Mouse (Mus musculus) intestine, embryonic 15.5 days (tissue): ENCODE results near the gene Kncn. TPM values are rescaled to one million over a fixed set of nuclear protein-coding genes. Genes with fewer than 3 reads are reported as not detected.

ENCODE experiments used
- ATAC-seq: fragments of 200-750 bp; cut with Nextera tagmentation; 2 replicates; pipeline ENCODE4 v1.8.0; 2017; ENCODE audit warnings: moderate TSS enrichment, moderate library complexity
- H3K27ac ChIP-seq: fragments of 300-500 bp; sonication (generic); 2 replicates; pipeline ENCODE4 v1.5.1; 2015; ENCODE audit warnings: mild to moderate bottlenecking, inconsistent platforms
- H3K27me3 ChIP-seq: fragments of 300-500 bp; sonication (generic); replicated peaks from 2 replicates; pipeline ENCODE4 v1.6.1; 2015; ENCODE audit warnings: inconsistent platforms
- H3K36me3 ChIP-seq: fragments of 300-500 bp; sonication (generic); 2 replicates; pipeline ENCODE4 v1.6.1; 2015; ENCODE audit warnings: inconsistent platforms
- H3K4me1 ChIP-seq: fragments of 300-500 bp; sonication (generic); replicated peaks from 2 replicates; pipeline ENCODE4 v1.6.1; 2015; ENCODE audit warnings: inconsistent platforms
- H3K4me2 ChIP-seq: fragments of 300-500 bp; sonication (generic); replicated peaks from 2 replicates; pipeline ENCODE4 v1.6.1; 2015; ENCODE audit warnings: mild to moderate bottlenecking, inconsistent platforms
- H3K4me3 ChIP-seq: fragments of 300-500 bp; sonication (generic); replicated peaks from 2 replicates; pipeline ENCODE4 v1.5.1; 2015; ENCODE audit warnings: inconsistent platforms
- H3K9ac ChIP-seq: fragments of 300-500 bp; sonication (generic); 2 replicates; pipeline ENCODE4 v1.6.1; 2015; ENCODE audit warnings: inconsistent platforms
- H3K9me3 ChIP-seq: fragments of 300-500 bp; sonication (generic); 2 replicates; pipeline ENCODE4 v1.6.1; 2016; ENCODE audit warnings: inconsistent platforms
- WGBS: fragments of 180-500 bp; shearing (Covaris S2); methylation state at CpG from one replicate; pipeline ENCODE4 v1.1.7; 2015; 5-methylcytosine and 5-hydroxymethylcytosine counted together
- polyA plus RNA-seq: library from polyadenylated mRNA; unstranded; fragments of >200 nt; fragmentation: Nextera tagmentation; extraction: Ambion mirVana; gene quantifications from 2 replicates; pipeline ENCODE4 v1.2.1, GENCODE M21; 2015

Kncn gene
- polyA plus RNA-seq, 1 experiment from 2014 or later, result not detected

DNA sequence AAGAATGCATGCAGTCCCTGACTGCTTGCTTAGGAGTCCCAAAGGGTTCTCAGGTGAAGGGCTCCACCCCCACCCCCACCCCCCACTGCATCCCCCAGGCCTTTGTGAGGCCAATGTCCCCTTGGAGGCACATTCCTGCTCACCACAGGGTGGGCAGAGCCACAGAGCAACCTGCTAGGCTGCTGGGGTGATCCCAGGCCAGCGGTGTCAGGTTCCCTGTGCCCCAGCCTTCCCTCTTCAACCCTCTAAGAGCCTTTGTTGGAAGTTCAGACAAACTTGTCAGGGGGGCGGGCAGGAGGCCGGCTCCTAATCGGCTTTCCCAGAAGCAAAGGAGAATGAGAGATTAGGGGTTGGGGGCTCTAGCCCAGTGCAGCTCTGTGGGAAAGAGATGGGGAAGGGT, 27.4 kb downstream of the Kncn start:
- H3K27me3 ChIP-seq, result peaks cover 15% of the 10 kb centered on the region; the same call in 1 of the 2 replicates
- H3K9me3 ChIP-seq, result no peaks in the 10 kb centered on the region
- 9% methylated on average over 4 of the region's 4 CpGs for WGBS
- H3K9ac ChIP-seq, result no peak overlapping the region
- no peaks in the 10 kb centered on the region for H3K4me1 ChIP-seq
- H3K27ac ChIP-seq, result no peak overlapping the region
- H3K36me3 ChIP-seq, result no peaks in the 10 kb centered on the region
- no peak overlapping the region for H3K4me3 ChIP-seq
- ATAC-seq, result no peak
- no peak overlapping the region for H3K4me2 ChIP-seq

DNA sequence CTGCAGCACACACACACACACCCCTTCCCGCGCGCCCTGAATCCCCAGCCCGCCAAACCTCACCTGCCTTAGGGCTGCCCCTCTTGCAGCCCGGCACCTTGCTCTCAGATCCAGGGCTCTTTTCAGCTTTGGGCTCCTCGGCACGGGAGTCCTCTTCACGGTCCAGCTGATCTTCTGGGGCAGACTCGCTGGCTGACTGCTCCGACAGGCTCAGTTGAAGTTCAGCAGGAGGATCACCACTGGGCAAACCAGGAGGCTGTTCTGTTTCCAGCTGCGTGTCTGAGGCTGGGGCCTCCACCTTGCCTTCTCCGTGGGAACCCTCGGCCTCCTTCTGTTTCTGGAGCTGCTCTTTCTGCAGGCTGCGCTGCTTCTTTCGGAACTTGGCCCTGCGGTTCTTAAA, 35.7 kb downstream of the Kncn start:
- WGBS, result 81% methylated on average over 16 of the region's 16 CpGs
- no peak overlapping the region for H3K27ac ChIP-seq
- no peak overlapping the region for H3K9ac ChIP-seq
- no peaks in the 10 kb centered on the region for H3K9me3 ChIP-seq
- H3K27me3 ChIP-seq, result peaks cover 11% of the 10 kb centered on the region
- no peak overlapping the region for H3K4me3 ChIP-seq
- no peak for ATAC-seq
- H3K36me3 ChIP-seq, result no peaks in the 10 kb centered on the region
- no peak overlapping the region for H3K4me2 ChIP-seq
- no peaks in the 10 kb centered on the region for H3K4me1 ChIP-seq

GRCm38 (mm10) chr4:115922688-115923087, 38.5 kb downstream of the Kncn start:
- no peaks in the 10 kb centered on the region for H3K9me3 ChIP-seq
- 82% methylated on average over 5 of the region's 5 CpGs for WGBS
- no peaks in the 10 kb centered on the region for H3K4me1 ChIP-seq
- no peak for ATAC-seq
- no peak overlapping the region for H3K4me3 ChIP-seq
- H3K27ac ChIP-seq, result no peak overlapping the region
- no peak overlapping the region for H3K9ac ChIP-seq
- H3K4me2 ChIP-seq, result no peak overlapping the region
- no peaks in the 10 kb centered on the region for H3K36me3 ChIP-seq
- H3K27me3 ChIP-seq, result peaks cover 14% of the 10 kb centered on the region

DNA sequence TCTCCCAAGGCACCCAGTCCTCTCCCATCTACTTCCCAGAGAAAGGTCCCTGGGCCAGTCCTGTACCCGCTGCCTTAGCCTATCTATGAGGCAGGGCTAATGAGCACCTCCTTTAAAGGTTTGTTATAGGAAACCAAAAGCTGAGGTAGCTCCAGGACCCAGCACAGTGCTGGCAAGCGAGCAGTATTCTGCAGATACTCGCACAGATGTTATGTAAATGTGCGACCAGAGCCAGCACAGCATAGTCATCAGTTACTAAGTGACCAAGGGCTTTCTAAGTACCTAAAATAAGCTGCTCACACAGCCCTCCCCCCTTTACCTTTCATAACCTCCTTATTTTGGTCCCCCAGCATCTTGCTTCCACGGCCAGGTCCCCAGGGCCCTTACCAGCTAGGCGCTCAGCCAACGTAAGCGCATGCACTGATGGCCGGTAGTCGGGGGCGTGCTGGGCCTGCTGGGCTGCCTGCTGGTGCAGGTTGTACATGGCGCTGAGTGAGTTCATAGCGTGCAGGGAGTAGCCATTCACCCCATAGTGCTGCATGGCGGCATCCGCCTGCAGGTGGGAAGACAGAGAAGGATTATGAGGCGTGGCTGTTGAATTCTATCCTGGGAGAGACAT, 39.2 kb downstream of the Kncn start:
- Histone ChIP-seq H3K9ac (no peak overlapping the region), H3K9me3 (no peaks in the 10 kb centered on the region), H3K36me3 (no peaks in the 10 kb centered on the region), H3K27ac (no peak overlapping the region), H3K4me3 (no peak overlapping the region), H3K27me3 (peaks cover 12% of the 10 kb centered on the region), H3K4me1 (no peaks in the 10 kb centered on the region), H3K4me2 (no peak overlapping the region)
- WGBS, result 73% methylated on average over 16 of the region's 16 CpGs
- ATAC-seq, result no peak

GRCm38 (mm10) chr4:115927637-115928036, 43.4 kb downstream of the Kncn start:
- Histone ChIP-seq H3K4me2 (no peak overlapping the region), H3K9me3 (no peaks in the 10 kb centered on the region), H3K27ac (no peak overlapping the region), H3K9ac (no peak overlapping the region), H3K27me3 (peaks cover 44% of the 10 kb centered on the region), H3K36me3 (no peaks in the 10 kb centered on the region), H3K4me3 (no peak overlapping the region), H3K4me1 (no peaks in the 10 kb centered on the region)
- ATAC-seq, result no peak
- WGBS, result 42% methylated on average over 7 of the region's 7 CpGs

GRCm38 (mm10) chr4:115931556-115932088, 47.4 kb downstream of the Kncn start:
- peaks cover 6% of the 10 kb centered on the region; the same call in 1 of the 2 replicates for H3K4me1 ChIP-seq
- ATAC-seq, result no peak

GRCm38 (mm10) chr4:115935835-115936581, 51.8 kb downstream of the Kncn start:
- H3K4me1 ChIP-seq, result peaks cover 14% of the 10 kb centered on the region
- peaks cover 93% of the 10 kb centered on the region for H3K27me3 ChIP-seq
- no peak overlapping the region for H3K9ac ChIP-seq
- no peaks in the 10 kb centered on the region for H3K9me3 ChIP-seq
- no peak for ATAC-seq
- H3K36me3 ChIP-seq, result no peaks in the 10 kb centered on the region
- under 1% methylated on average over 36 of the region's 36 CpGs for WGBS
- H3K27ac ChIP-seq, result no peak overlapping the region
- no peak overlapping the region for H3K4me3 ChIP-seq
- H3K4me2 ChIP-seq, result no peak overlapping the region

More at GRCm38 (mm10) chr4:115931556-115932088, 47.4 kb downstream of the Kncn start:
- H3K4me3 ChIP-seq, result no peak overlapping the region
- H3K27me3 ChIP-seq, result peaks cover 79% of the 10 kb centered on the region
- H3K4me2 ChIP-seq, result no peak overlapping the region
- no peak overlapping the region for H3K9ac ChIP-seq
- WGBS, result 42% methylated on average over 13 of the region's 13 CpGs
- H3K9me3 ChIP-seq, result no peaks in the 10 kb centered on the region
- no peaks in the 10 kb centered on the region for H3K36me3 ChIP-seq
- H3K27ac ChIP-seq, result no peak overlapping the region

GRCm38 (mm10) chr4:115936646-115937045, 52.4 kb downstream of the Kncn start:
- Histone ChIP-seq H3K9ac (no peak overlapping the region), H3K27me3 (peaks cover 95% of the 10 kb centered on the region), H3K4me2 (no peak overlapping the region), H3K27ac (no peak overlapping the region), H3K4me1 (peaks cover 14% of the 10 kb centered on the region), H3K9me3 (no peaks in the 10 kb centered on the region), H3K4me3 (no peak overlapping the region), H3K36me3 (no peaks in the 10 kb centered on the region)
- no peak for ATAC-seq
- under 1% methylated on average over 20 of the region's 20 CpGs for WGBS

DNA sequence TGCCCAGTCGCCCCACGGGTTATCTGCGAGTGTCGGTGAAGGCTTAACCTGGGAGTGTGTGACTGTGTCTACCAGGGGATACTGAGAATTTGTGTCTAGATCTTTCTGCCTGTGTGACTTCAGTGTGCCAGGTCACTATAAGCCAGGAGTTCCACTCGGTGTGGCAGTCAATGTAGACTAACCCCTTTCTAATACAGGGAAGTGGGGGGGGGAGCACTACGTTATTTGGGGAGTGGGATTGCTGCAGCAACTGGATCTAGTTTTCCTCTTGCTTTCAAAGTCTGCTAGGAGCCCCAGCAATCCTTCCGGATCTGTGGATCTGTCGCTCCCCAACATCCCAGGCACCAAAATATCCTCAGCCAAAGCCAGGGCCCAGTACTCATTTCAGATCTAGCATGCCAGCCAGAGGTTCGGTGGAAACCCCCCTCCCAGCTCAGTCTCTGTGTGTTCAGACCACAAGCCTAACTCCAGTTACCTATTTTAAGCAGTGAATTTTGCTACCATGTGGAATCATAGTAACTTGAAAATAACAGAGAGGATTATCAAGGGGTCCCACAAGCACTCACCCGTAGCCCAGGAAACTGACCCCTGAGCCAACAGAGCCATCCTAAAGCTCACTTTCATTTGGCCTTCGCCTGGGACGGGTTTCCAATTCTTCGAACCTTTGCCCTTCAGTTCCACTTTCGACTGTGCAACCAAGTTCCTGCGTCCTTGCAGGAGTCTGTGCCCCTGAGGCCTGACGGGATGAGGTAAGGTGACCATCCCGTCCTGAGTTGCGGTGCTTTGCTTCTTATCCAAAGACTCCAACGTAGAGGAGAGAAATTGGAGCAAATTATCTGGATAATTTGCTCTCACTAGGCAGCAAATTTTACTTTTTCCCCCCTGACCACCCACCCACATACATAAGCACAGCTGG, 53.1 kb downstream of the Kncn start:
- Histone ChIP-seq H3K9me3 (no peaks in the 10 kb centered on the region), H3K27ac (no peak overlapping the region), H3K36me3 (no peaks in the 10 kb centered on the region), H3K4me1 (peaks cover 14% of the 10 kb centered on the region), H3K27me3 (peaks cover 95% of the 10 kb centered on the region), H3K4me2 (no peak overlapping the region), H3K4me3 (no peak overlapping the region), H3K9ac (no peak overlapping the region)
- WGBS, result 4% methylated on average over 19 of the region's 19 CpGs
- ATAC-seq, result no peak

DNA sequence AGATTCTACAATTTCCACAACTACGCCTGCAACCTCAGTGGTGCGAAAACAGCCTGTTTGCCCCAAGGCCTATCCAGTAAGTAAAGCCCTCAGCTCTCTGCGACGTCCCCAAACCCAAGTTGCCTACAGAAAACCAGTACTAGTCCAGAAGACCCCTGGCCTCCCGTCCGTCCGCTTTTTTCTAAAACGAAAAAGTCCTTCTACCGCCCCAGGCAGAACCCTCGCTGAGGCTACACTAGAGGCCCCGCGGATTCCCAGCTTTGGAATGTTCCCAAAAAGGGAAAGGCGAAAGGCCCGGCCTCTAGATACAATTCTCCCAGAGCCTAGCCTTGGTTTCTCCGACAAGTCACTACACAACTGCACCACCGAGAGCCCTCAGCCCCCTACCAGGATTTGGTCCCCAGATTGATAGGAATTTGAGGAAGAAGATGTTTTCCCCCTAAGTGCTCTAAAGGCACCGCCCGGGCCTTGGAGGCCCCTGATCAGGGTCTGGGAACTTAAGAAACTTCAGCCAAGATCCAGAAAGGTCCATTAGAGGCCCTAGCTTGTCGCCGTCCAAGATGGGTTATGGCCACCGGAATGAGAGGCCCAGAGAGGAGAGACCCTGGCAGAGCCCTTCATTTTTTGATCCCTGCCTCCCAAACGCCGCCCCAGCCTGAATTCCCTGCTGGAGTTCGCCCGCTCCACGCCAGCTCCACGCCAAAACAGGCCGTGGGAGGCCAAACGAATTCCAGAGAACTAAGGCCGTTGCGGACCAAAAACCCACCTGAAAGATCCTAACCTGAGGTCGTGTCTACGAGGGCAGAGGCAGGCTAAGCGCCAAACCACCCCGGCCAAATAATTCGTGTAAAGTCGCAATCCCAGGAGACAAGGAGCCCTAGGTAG, 54.3 kb downstream of the Kncn start:
- H3K9ac ChIP-seq, result no peak overlapping the region
- no peaks in the 10 kb centered on the region for H3K9me3 ChIP-seq
- H3K27ac ChIP-seq, result no peak overlapping the region
- H3K4me1 ChIP-seq, result peaks cover 14% of the 10 kb centered on the region
- no peak for ATAC-seq
- 3% methylated on average over 37 of the region's 37 CpGs for WGBS
- peaks cover 95% of the 10 kb centered on the region for H3K27me3 ChIP-seq
- H3K4me3 ChIP-seq, result no peak overlapping the region; the same call in 1 of the 2 replicates
- no peak overlapping the region for H3K4me2 ChIP-seq
- H3K36me3 ChIP-seq, result no peaks in the 10 kb centered on the region
